In genomic region chr7:100536804-100537518, GRCm38 (mm10) we compare ENCODE assay signal across 8 mouse cellular contexts. TPM values are rescaled to one million over a fixed set of nuclear protein-coding genes. Genes with fewer than 3 reads are reported as not detected.
DNase-seq lines count a peak whose midpoint lies in the region; ATAC-seq lines count a peak whose summit lies in the region.

Coa4 (plus strand) TSS chr7:100537071.

- ATAC-seq in megakaryocyte progenitor cell, adult 5-6 weeks (replicated peaks; ENCODE audit: poor library complexity): peak; percentile 95

- peak; percentile 86 for DNase-seq in adipocyte (ENCODE audit: low spot score)
- DNase-seq in embryo, embryonic 10 days (ENCODE audit: low spot score): peak; percentile 93
- DNase-seq in gastrocnemius, postnatal 10 days: peak; percentile 76
- DNase-seq in induced T-regulatory cell, adult 2 months (ENCODE audit: low read depth): peak; percentile 97
- DNase-seq in left cerebral cortex, adult 9 months (ENCODE audit: low spot score in 2 of 2): peak; percentile 84 to 89
- DNase-seq in right cerebral cortex, postnatal 14 days: peak; percentile 81
- peak; percentile 76 to 85 for DNase-seq in urinary bladder, postnatal 36 days (ENCODE audit: low spot score in 2 of 2)

RNA-seq across cellular contexts. Expression of gene Coa4, which starts in this region (rescaled TPM):
- 1 to 10 TPM; 8.2 to 8.9 TPM for total RNA-seq in gastrocnemius, postnatal 10 days (2021)
- total RNA-seq in megakaryocyte progenitor cell, adult 5-6 weeks (2015): 10.7 and 21.3 TPM in 2 replicates
- total RNA-seq in megakaryocyte progenitor cell, adult 5-6 weeks (2017): 11.6 and 13.0 TPM in 2 replicates

Comparison
In these comparisons a context has a peak if more than half of its experiments do, and no peak if none do; other contexts are left out.
1. Peak in every context shown above with its lines: DNase-seq and ATAC-seq.